Comparison of ENCODE assay signal across 9 mouse cellular contexts in genomic region chr7:38073782-38074181, GRCm38 (mm10). TPM values are rescaled to one million over a fixed set of nuclear protein-coding genes. Genes with fewer than 3 reads are reported as not detected.
DNase-seq lines count a peak whose midpoint lies in the region; ATAC-seq and TF ChIP-seq lines count a peak whose summit lies in the region.
"Had no signal": no experiment of that assay in that cellular context is flagged by ENCODE, and none has a peak within 500 bp of the region (broad histone marks: within the 10 kb centered on the region; RNA-seq: fewer than 3 reads in every experiment).

No protein-coding gene starts in this region.

- TF ChIP-seq POLR2A in testis, adult 2 months (IDR thresholded peaks at IDR 0.05; ENCODE audit: control insufficient read depth, low read depth, low read length) = no peak

- H3K36me3 ChIP-seq in testis, adult 2 months (ENCODE audit: control insufficient read depth, insufficient read depth, low read length) = no peaks in the 10 kb centered on the region
- H3K36me3 ChIP-seq in intestine, embryonic 15.5 days = no peaks in the 10 kb centered on the region
- no peaks in the 10 kb centered on the region for H3K36me3 ChIP-seq in splenic B cell, adult 2 months (ENCODE audit: control insufficient read depth, insufficient read depth, low read length, poor library complexity, severe bottlenecking)

- peaks cover 19% of the 10 kb centered on the region for H3K4me1 ChIP-seq in testis, adult 2 months (ENCODE audit: control insufficient read depth, insufficient read depth, low read length)
- no peaks in the 10 kb centered on the region for H3K4me1 ChIP-seq in intestine, embryonic 15.5 days (replicated peaks)

- peak; percentile 43; the same call in 1 of the 2 replicates for TF ChIP-seq CTCF in testis, adult 2 months (IDR thresholded peaks at IDR 0.05; ENCODE audit: control insufficient read depth, insufficient read depth, insufficient replicate concordance, low read depth, low read length)

- H3K27ac ChIP-seq in testis, adult 2 months (ENCODE audit: control insufficient read depth, insufficient read depth, low read depth, low read length) = no peak overlapping the region
- no peak overlapping the region for H3K27ac ChIP-seq in intestine, embryonic 15.5 days

- ATAC-seq in intestine, embryonic 15.5 days = peak; percentile 48; the same call in 1 of the 2 replicates

- no peak for DNase-seq in testis, postnatal 14 days (ENCODE audit: low spot score)
- DNase-seq in cerebellum, adult 18-20 months = peak; percentile 76 to 79
- DNase-seq in frontal cortex, postnatal 14 days (ENCODE audit: low spot score in 2 of 2) = peak; percentile 27 to 53
- peak; percentile 71 to 81 for DNase-seq in left cerebral cortex, postnatal 25 days (ENCODE audit: low spot score in 2 of 2)
- DNase-seq in mesoderm, embryonic 11.5 days (ENCODE audit: low read depth, low spot score) = peak; percentile 56
- peak; percentile 65 for DNase-seq in splenic B cell, adult 2 months (ENCODE audit: low read depth, low spot score)

- no peaks in the 10 kb centered on the region for H3K27me3 ChIP-seq in testis, adult 2 months (ENCODE audit: control insufficient read depth, insufficient read depth, low read length)
- H3K27me3 ChIP-seq in intestine, embryonic 15.5 days (replicated peaks) = no peaks in the 10 kb centered on the region
- no peaks in the 10 kb centered on the region for H3K27me3 ChIP-seq in splenic B cell, adult 2 months (ENCODE audit: control insufficient read depth, insufficient read depth, low read length, poor library complexity, severe bottlenecking)

- H3K9me3 ChIP-seq in intestine, embryonic 15.5 days = no peaks in the 10 kb centered on the region

- WGBS in intestine, embryonic 15.5 days = 19% methylated on average over 3 of the region's 3 CpGs

- H3K4me3 ChIP-seq in testis, adult 2 months (ENCODE audit: control insufficient read depth, low read depth, low read length) = no peak overlapping the region; the same call in 1 of the 2 replicates
- no peak overlapping the region for H3K4me3 ChIP-seq in intestine, embryonic 15.5 days (replicated peaks)
- H3K4me3 ChIP-seq: myocyte had no signal

- no peak overlapping the region for H3K9ac ChIP-seq in intestine, embryonic 15.5 days

- H3K4me2 ChIP-seq in intestine, embryonic 15.5 days (replicated peaks) = no peak overlapping the region

- intact Hi-C loops in left cerebral cortex, postnatal 25 days (cut with DNase I) = loop anchor here (1.0 to 5.0 kb wide), 4 partner anchors 12 to 701 kb away; no protein-coding TSS in a partner anchor

RNA-seq across cellular contexts. Expression of gene Ccne1, which starts 33.6 kb away (rescaled TPM):
- 5.7 and 5.9 TPM in 2 replicates for polyA plus RNA-seq in testis, adult 2 months (2012; rRNA removed)
- polyA plus RNA-seq in intestine, embryonic 15.5 days (2015; fragmentation: Nextera tagmentation; extraction: Ambion mirVana) = 57.2 and 59.4 TPM in 2 replicates
- total RNA-seq in left cerebral cortex, postnatal 25 days (2021) = 10 to 100 TPM; 16.7 to 18.8 TPM

RNA-seq across cellular contexts. Expression of gene Uri1, which starts 50.4 kb away (rescaled TPM):
- polyA plus RNA-seq in testis, adult 2 months (2012; rRNA removed) = 50.4 and 59.4 TPM in 2 replicates
- 41.4 and 47.2 TPM in 2 replicates for polyA plus RNA-seq in intestine, embryonic 15.5 days (2015; fragmentation: Nextera tagmentation; extraction: Ambion mirVana)
- total RNA-seq in left cerebral cortex, postnatal 25 days (2021) = 10 to 100 TPM; 35.9 to 48.3 TPM
